Mouse (Mus musculus) forebrain, embryonic 16.5 days (tissue): ENCODE data around the gene Camta2. TPM values are rescaled to one million over a fixed set of nuclear protein-coding genes. Genes with fewer than 3 reads are reported as not detected.

Source experiments
- ATAC-seq: fragments of 200-750 bp; cut with Nextera tagmentation; 2 replicates; pipeline ENCODE4 v1.8.0; 2017; ENCODE audit warnings: mild to moderate bottlenecking, moderate library complexity
- H3K27ac ChIP-seq: fragments of 300-500 bp; sonication (generic); 2 replicates; pipeline ENCODE4 v1.5.1; 2014; ENCODE audit warnings: low read length, control low read depth
- H3K27me3 ChIP-seq: fragments of 300-500 bp; sonication (generic); replicated peaks from 2 replicates; pipeline ENCODE4 v1.6.1; 2014; ENCODE audit warnings: low read length; ENCODE audit not compliant: control insufficient read depth, insufficient read depth
- H3K36me3 ChIP-seq: fragments of 300-500 bp; sonication (generic); 2 replicates; pipeline ENCODE4 v1.6.1; 2014; ENCODE audit not compliant: control insufficient read depth, insufficient read depth
- H3K4me1 ChIP-seq: fragments of 300-500 bp; sonication (generic); replicated peaks from 2 replicates; pipeline ENCODE4 v1.6.1; 2014; ENCODE audit warnings: low read length; ENCODE audit not compliant: control insufficient read depth, insufficient read depth
- H3K4me2 ChIP-seq: fragments of 300-500 bp; sonication (generic); 2 replicates; pipeline ENCODE4 v1.6.1; 2014; ENCODE audit warnings: mild to moderate bottlenecking, low read length, control low read depth
- H3K4me3 ChIP-seq: fragments of 300-500 bp; sonication (generic); replicated peaks from 2 replicates; pipeline ENCODE4 v1.5.1; 2014; ENCODE audit warnings: mild to moderate bottlenecking, low read length, control low read depth
- H3K9ac ChIP-seq: fragments of 300-500 bp; sonication (generic); replicated peaks from 2 replicates; pipeline ENCODE4 v1.6.1; 2014; ENCODE audit warnings: low read depth, low read length, control low read depth
- H3K9me3 ChIP-seq: fragments of 300-500 bp; sonication (generic); 2 replicates; pipeline ENCODE4 v1.6.1; 2016; ENCODE audit warnings: low read length; ENCODE audit not compliant: control insufficient read depth
- WGBS: fragments of 180-500 bp; shearing (Covaris S2); extraction: QIAGEN DNeasy Blood & Tissue Kit; methylation state at CpG from one replicate; pipeline ENCODE4 v1.1.7; 2014; 5-methylcytosine and 5-hydroxymethylcytosine counted together
- polyA plus RNA-seq: library from polyadenylated mRNA; unstranded; fragments of >200 nt; fragmentation: Nextera tagmentation; extraction: Ambion mirVana; gene quantifications from 2 replicates; pipeline ENCODE4 v1.2.1, GENCODE M21; 2015

Gene Camta2
- polyA plus RNA-seq, 1 experiment from 2014 or later = 21.3 TPM

DNA sequence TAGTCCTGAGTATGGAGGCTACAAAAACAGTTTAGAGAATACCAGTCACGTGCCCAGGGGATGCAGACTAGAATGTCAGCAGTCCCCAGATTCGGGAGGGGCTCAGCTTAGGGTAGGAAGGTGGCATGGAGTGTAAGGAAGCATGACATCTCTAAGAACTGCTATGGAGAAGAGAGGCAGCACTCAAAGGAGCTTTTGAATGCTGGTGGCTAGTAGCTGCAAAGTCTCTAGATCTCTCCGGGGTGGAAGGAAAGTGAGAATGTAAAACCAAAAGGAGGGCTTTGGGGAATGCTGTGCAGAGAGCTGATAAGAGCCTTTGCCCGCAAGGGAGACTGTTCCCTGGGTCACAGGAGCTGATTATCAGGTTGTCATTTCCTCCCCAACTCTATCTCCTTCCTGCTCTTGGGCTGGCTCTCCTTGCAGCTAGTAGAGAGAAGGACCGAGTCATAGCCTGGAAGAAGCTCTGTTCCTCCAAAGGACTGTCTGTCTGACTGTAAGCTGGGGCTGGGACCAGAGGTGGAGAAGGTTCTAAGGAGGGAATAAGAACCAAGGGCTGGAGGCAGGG lies 49.1 kb downstream of the Camta2 start, which contains the start of gene Gp1ba:
Gene Gp1ba (plus strand): TSS at position 409 of the 565 bp plus-strand sequence.
- Histone ChIP-seq H3K4me3 (no peak within 1 kb of the TSS), H3K9ac (no peak within 1 kb of the TSS), H3K4me2 (no peak within 1 kb of the TSS), H3K9me3 (no peaks in the 10 kb centered on the region), H3K36me3 (no peaks in the 10 kb centered on the region), H3K4me1 (no peaks in the 10 kb centered on the region), H3K27me3 (no peaks in the 10 kb centered on the region), H3K27ac (no peak within 1 kb of the TSS)
- WGBS = 55% methylated on average over 5 of the region's 5 CpGs
- ATAC-seq = no peak

DNA sequence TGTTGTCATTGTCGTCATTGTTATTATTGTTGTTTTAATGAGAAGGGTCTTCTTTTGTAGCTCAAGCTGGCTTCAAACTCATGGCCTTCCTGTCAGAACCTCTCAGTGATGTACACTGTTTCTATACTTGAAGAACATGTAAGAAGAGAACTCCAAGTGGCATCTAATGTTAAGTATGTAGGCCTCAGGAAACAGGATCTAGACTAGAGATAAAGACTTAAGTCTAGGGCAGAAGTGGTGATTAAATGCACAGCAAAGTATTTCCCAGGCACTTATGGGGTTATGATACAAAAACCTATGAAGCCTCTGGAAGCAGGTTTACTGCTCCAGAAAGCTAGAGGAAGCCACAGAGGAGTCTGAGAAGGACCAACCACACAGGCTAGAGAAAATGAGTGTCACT lies 49.6 kb downstream of the Camta2 start:
- WGBS = 89% methylated on average over 1 of the region's 1 CpGs
- no peak for ATAC-seq

GRCm38 (mm10) chr11:70637764-70638163 lies 50.1 kb downstream of the Camta2 start:
- Histone ChIP-seq H3K4me2 (no peak overlapping the region), H3K9me3 (no peaks in the 10 kb centered on the region), H3K27ac (no peak overlapping the region), H3K9ac (no peak overlapping the region), H3K4me1 (no peaks in the 10 kb centered on the region), H3K4me3 (no peak overlapping the region), H3K36me3 (no peaks in the 10 kb centered on the region), H3K27me3 (no peaks in the 10 kb centered on the region)
- 82% methylated on average over 1 of the region's 1 CpGs for WGBS
- ATAC-seq = no peak

More for the DNA sequence above, 49.6 kb downstream of the Camta2 start:
- Histone ChIP-seq H3K4me2 (no peak overlapping the region), H3K9ac (no peak overlapping the region), H3K4me1 (no peaks in the 10 kb centered on the region), H3K36me3 (no peaks in the 10 kb centered on the region), H3K27ac (no peak overlapping the region), H3K27me3 (no peaks in the 10 kb centered on the region), H3K9me3 (no peaks in the 10 kb centered on the region), H3K4me3 (no peak overlapping the region)

GRCm38 (mm10) chr11:70635601-70636000 lies 52.3 kb downstream of the Camta2 start:
- WGBS = 82% methylated on average over 4 of the region's 4 CpGs
- H3K36me3 ChIP-seq = no peaks in the 10 kb centered on the region
- no peaks in the 10 kb centered on the region for H3K9me3 ChIP-seq
- H3K27ac ChIP-seq = no peak overlapping the region
- H3K4me1 ChIP-seq = no peaks in the 10 kb centered on the region
- no peak for ATAC-seq
- no peak overlapping the region for H3K4me2 ChIP-seq
- no peaks in the 10 kb centered on the region for H3K27me3 ChIP-seq
- no peak overlapping the region for H3K4me3 ChIP-seq
- no peak overlapping the region for H3K9ac ChIP-seq

DNA sequence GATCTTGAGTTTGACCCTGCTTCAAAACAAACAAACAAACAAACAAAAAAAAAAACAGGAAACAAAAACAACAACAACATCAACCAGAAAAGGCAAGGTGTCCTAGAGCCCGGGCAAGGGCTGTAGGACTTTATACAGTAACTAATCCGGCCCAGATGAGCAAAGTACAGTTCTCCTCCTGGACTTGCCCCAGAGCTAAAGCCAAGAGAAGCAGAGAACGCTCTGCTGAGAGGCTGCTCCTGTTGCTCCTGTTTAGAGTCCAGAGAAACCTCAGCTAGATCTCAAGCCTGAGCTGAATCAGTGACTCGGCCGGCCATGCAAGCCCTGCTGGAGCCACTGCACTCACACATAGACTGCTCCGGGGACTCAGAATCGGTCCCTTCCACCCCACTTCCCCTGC lies 57.8 kb downstream of the Camta2 start:
- Histone ChIP-seq H3K4me3 (no peak overlapping the region), H3K4me2 (no peak overlapping the region), H3K9me3 (no peaks in the 10 kb centered on the region), H3K4me1 (no peaks in the 10 kb centered on the region), H3K27ac (no peak overlapping the region), H3K9ac (no peak overlapping the region), H3K36me3 (no peaks in the 10 kb centered on the region), H3K27me3 (no peaks in the 10 kb centered on the region)
- ATAC-seq = no peak
- 77% methylated on average over 7 of the region's 7 CpGs for WGBS

DNA sequence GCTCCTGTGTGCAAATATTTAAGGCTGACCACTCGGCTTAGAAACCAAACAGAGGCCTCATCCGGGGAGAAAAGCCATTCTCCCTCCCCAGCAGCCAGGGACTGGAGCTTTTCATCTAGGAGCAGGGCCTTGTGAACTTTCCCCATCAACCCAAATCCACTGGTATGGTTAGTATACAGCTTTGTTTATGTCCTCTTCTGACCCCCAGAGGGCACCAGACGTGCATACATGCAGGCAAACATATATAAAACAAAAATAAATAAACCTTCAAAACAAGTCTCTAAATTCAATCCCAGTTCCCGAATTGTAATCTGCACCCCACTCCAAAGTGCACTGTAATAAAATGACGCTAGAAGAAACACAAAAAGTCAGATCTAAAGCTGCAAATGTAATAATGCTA lies 58.3 kb downstream of the Camta2 start:
- Histone ChIP-seq H3K4me2 (no peak overlapping the region), H3K4me3 (no peak overlapping the region), H3K4me1 (no peaks in the 10 kb centered on the region)

DNA sequence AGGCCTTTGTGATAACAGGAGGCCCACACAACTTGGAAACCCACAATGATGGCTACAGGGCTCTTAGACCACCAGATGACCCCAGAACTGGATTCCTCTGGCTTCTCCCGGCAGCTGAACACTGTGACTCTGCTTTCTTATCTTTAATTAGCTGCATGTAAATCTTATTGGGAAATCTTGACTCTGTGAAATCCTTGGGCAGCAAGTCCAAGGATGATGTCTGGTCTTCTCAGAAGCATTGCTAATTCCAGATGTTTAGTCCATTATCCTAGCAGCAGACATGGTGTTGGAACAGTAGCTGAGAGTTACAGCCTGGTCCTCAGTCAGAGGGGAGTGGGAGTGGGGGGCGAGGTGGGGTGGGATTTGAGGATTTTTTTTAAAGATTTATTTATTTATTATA lies 59.5 kb downstream of the Camta2 start:
- no peak for ATAC-seq

More for the DNA sequence above, 58.3 kb downstream of the Camta2 start:
- no peaks in the 10 kb centered on the region for H3K27me3 ChIP-seq
- no peaks in the 10 kb centered on the region for H3K9me3 ChIP-seq
- no peak for ATAC-seq
- no peak overlapping the region for H3K9ac ChIP-seq
- H3K36me3 ChIP-seq = no peaks in the 10 kb centered on the region
- WGBS = 51% methylated on average over 5 of the region's 5 CpGs
- H3K27ac ChIP-seq = no peak overlapping the region

GRCm38 (mm10) chr11:70626877-70627276 lies 61.0 kb downstream of the Camta2 start:
- Histone ChIP-seq H3K27me3 (no peaks in the 10 kb centered on the region), H3K4me1 (no peaks in the 10 kb centered on the region), H3K4me3 (no peak overlapping the region), H3K27ac (no peak overlapping the region), H3K9me3 (no peaks in the 10 kb centered on the region), H3K9ac (no peak overlapping the region), H3K36me3 (no peaks in the 10 kb centered on the region), H3K4me2 (no peak overlapping the region)
- ATAC-seq = no peak
- WGBS = 72% methylated on average over 4 of the region's 4 CpGs

More for the DNA sequence above, 59.5 kb downstream of the Camta2 start:
- H3K9me3 ChIP-seq = no peaks in the 10 kb centered on the region
- WGBS = 77% methylated on average over 2 of the region's 2 CpGs
- H3K4me2 ChIP-seq = no peak overlapping the region
- H3K4me3 ChIP-seq = no peak overlapping the region
- no peaks in the 10 kb centered on the region for H3K27me3 ChIP-seq
- no peak overlapping the region for H3K27ac ChIP-seq
- no peak overlapping the region for H3K9ac ChIP-seq
- H3K36me3 ChIP-seq = no peaks in the 10 kb centered on the region
- no peaks in the 10 kb centered on the region for H3K4me1 ChIP-seq

- Histone ChIP-seq H3K4me1 (no peaks in the 10 kb centered on the region), H3K4me2 (no peak overlapping the region), H3K36me3 (no peaks in the 10 kb centered on the region), H3K27ac (no peak overlapping the region), H3K9me3 (no peaks in the 10 kb centered on the region), H3K9ac (no peak overlapping the region), H3K4me3 (no peak overlapping the region), H3K27me3 (no peaks in the 10 kb centered on the region)
- ATAC-seq = no peak
- WGBS = 46% methylated on average over 4 of the region's 4 CpGs
Measured at GRCm38 (mm10) chr11:70625473-70625872, 62.4 kb downstream of the Camta2 start.
